In genomic region chr11:46741716-46742115, GRCm38 (mm10) we compare ENCODE assay signal across 20 mouse cellular contexts. TPM values are rescaled to one million over a fixed set of nuclear protein-coding genes. Genes with fewer than 3 reads are reported as not detected.
"Had no signal": no experiment of that assay in that cellular context is flagged by ENCODE, and none has a peak within 500 bp of the region (broad histone marks: within the 10 kb centered on the region; RNA-seq: fewer than 3 reads in every experiment).

No protein-coding gene starts in this region.

- DNase-seq: left cerebral cortex, postnatal 4 days; liver; liver, embryonic 13.5 days; liver, postnatal 0 days; lung, adult 18-20 months; lung, adult 2 months; lung, embryonic 14.5 days; lung, postnatal 10 days; lung, postnatal 14 days; lung, postnatal 36 days; lung, postnatal 4 days; midbrain, embryonic 14.5 days had no signal

RNA-seq across cellular contexts. Expression of gene Havcr1, which starts 6.8 kb away (rescaled TPM):
- total RNA-seq: left cerebral cortex, postnatal 10 days; left cerebral cortex, postnatal 14 days; left cerebral cortex, postnatal 25 days; left cerebral cortex, postnatal 36 days; left cerebral cortex, postnatal 4 days; megakaryocyte-erythroid progenitor cell, adult 5-6 weeks; midbrain, postnatal 0 days had no signal

RNA-seq across cellular contexts. Expression of gene Timd2, which starts 34.9 kb away (rescaled TPM):
- total RNA-seq: left cerebral cortex, postnatal 10 days; left cerebral cortex, postnatal 14 days; left cerebral cortex, postnatal 25 days; left cerebral cortex, postnatal 36 days; megakaryocyte progenitor cell, adult 5-6 weeks; megakaryocyte, adult 5-6 weeks; megakaryocyte-erythroid progenitor cell, adult 5-6 weeks; midbrain, postnatal 0 days had no signal
